Mouse (Mus musculus): Measurements from ENCODE around the gene Olfr867. TPM values are rescaled to one million over a fixed set of nuclear protein-coding genes. Genes with fewer than 3 reads are reported as not detected.

The Olfr867 gene
- not detected in 2 replicates for polyA plus RNA-seq (2016; fragmentation: Nextera tagmentation; extraction: Ambion mirVana)

DNA sequence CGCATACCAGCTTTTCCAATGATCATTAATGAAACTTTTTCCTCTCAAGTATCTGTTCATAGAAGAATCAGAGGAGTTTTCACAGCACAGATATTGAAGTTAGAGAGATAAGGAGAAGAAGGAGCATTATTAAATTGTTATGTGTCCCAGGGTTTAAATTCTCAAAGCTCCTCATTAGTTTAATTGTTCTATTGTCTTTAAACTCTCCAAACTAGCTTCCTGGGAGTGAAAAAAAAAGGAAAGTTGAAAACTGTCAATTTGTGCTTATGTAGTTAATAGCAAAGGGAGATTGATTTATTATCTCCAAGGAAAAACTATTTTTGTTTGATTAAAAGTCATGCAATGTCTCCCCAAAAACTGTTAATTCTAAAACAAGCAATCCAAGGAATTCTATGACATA is at the start of gene Olfr867:
Gene Olfr867 (minus strand): TSS at position 101 of the 400 bp plus-strand sequence.
- no peaks in the 10 kb centered on the region for H3K4me1 ChIP-seq
- H3K27ac ChIP-seq, result no peak within 1 kb of the TSS
- H3K27me3 ChIP-seq (replicated peaks), result no peaks in the 10 kb centered on the region
- H3K4me3 ChIP-seq, result no peak within 1 kb of the TSS
- H3K9ac ChIP-seq, result no peak within 1 kb of the TSS
- ATAC-seq (ENCODE audit: low FRiP score, low read depth), result no peak
- H3K9me3 ChIP-seq, result peaks cover 10% of the 10 kb centered on the region
- no peak within 1 kb of the TSS for H3K4me2 ChIP-seq (replicated peaks)
- 82% methylated on average over 1 of the region's 1 CpGs for WGBS
- no peaks in the 10 kb centered on the region for H3K36me3 ChIP-seq

GRCm38 (mm10) chr9:20098326-20098725 is 41.0 kb upstream of the Olfr867 start, which contains the start of gene Olfr868:
Olfr868 (plus strand) TSS chr9:20098626.
- WGBS, result 50% methylated on average over 2 of the region's 2 CpGs
- Histone ChIP-seq H3K4me1 (no peaks in the 10 kb centered on the region), H3K9me3 (peaks cover 8% of the 10 kb centered on the region; the same call in 1 of the 2 replicates), H3K36me3 (no peaks in the 10 kb centered on the region), H3K4me2 (replicated peaks) (no peak within 1 kb of the TSS), H3K9ac (no peak within 1 kb of the TSS), H3K27ac (no peak within 1 kb of the TSS), H3K4me3 (no peak within 1 kb of the TSS), H3K27me3 (replicated peaks) (no peaks in the 10 kb centered on the region)
- ATAC-seq (ENCODE audit: low FRiP score, low read depth), result no peak

DNA sequence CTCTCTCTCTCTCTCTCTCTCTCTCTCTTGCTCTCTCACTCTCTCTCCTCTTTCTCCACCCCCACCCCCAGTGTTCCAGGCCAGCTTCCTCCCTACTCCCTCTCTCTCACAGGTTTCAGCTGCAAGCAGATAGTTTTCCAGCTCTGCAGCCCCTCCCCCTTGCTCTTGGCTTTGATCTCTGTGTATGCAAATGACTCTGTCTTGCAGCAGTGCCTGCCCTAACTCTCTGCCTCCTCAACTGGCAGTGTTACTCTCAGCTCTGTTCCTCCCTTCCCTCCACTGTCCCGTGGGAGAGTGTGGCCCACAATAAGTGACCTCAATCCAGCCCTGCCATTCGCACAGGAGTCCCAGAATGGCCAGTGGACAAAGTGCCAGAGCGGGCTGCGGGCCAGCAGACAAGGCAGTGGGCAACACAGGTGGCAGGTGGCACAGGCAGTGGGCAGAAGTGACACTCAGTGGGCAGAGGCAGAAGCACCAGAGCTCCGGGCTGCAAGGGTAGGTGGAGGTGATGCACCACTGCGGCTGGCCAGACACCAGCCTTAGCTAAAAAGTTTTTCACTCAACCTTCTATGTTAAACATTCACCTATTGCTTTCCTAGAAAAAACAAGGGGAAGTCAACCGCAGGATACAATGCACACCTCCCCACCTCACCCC is 16.3 kb upstream of the Olfr867 start:
- WGBS, result 66% methylated on average over 7 of the region's 7 CpGs
- no peak overlapping the region for H3K27ac ChIP-seq
- H3K4me3 ChIP-seq, result no peak overlapping the region
- no peaks in the 10 kb centered on the region for H3K4me1 ChIP-seq
- no peak overlapping the region for H3K4me2 ChIP-seq (replicated peaks)
- no peaks in the 10 kb centered on the region for H3K27me3 ChIP-seq (replicated peaks)
- no peak overlapping the region for H3K9ac ChIP-seq
- H3K36me3 ChIP-seq, result no peaks in the 10 kb centered on the region
- peaks cover 36% of the 10 kb centered on the region for H3K9me3 ChIP-seq
- no peak for ATAC-seq (ENCODE audit: low FRiP score, low read depth)

DNA sequence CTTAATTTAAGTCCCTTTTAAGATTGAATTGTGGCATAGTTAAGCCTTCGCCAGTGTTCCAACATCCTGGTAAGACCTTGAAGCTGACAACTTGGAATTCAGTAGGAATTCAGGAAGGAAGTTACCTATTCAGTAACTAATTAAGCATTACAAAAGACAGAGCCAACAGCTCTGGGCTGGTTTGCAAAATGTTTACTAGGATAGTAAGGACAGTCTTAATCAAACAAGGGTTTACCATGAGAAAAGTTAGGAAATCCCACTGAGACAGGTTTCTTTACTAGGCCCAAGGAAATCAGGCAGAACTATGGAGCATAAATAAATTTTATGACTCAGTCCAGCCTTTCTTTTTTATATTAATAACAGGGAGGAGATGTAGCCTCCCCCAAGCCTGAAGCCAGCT is 13.9 kb upstream of the Olfr867 start:
- H3K9me3 ChIP-seq, result peaks cover 28% of the 10 kb centered on the region
- no peak overlapping the region for H3K4me3 ChIP-seq
- no peaks in the 10 kb centered on the region for H3K36me3 ChIP-seq
- 98% methylated on average over 1 of the region's 1 CpGs for WGBS
- no peaks in the 10 kb centered on the region for H3K4me1 ChIP-seq
- no peaks in the 10 kb centered on the region for H3K27me3 ChIP-seq (replicated peaks)
- H3K27ac ChIP-seq, result no peak overlapping the region
- ATAC-seq (ENCODE audit: low FRiP score, low read depth), result no peak
- H3K9ac ChIP-seq, result no peak overlapping the region
- H3K4me2 ChIP-seq (replicated peaks), result no peak overlapping the region

- no peak for ATAC-seq (ENCODE audit: low FRiP score, low read depth)
- H3K4me3 ChIP-seq, result no peak overlapping the region
- H3K4me2 ChIP-seq (replicated peaks), result no peak overlapping the region
- H3K9ac ChIP-seq, result no peak overlapping the region
- no peak overlapping the region for H3K27ac ChIP-seq
- 77% methylated on average over 3 of the region's 3 CpGs for WGBS
- H3K4me1 ChIP-seq, result no peaks in the 10 kb centered on the region
- H3K27me3 ChIP-seq (replicated peaks), result no peaks in the 10 kb centered on the region
- H3K9me3 ChIP-seq, result peaks cover 23% of the 10 kb centered on the region
- no peaks in the 10 kb centered on the region for H3K36me3 ChIP-seq
These were observed 12.9 kb upstream of the Olfr867 start for GRCm38 (mm10) chr9:20070236-20070635.

GRCm38 (mm10) chr9:20047964-20048363 is 9.4 kb downstream of the Olfr867 start:
- no peak for ATAC-seq (ENCODE audit: low FRiP score, low read depth)
- Histone ChIP-seq H3K36me3 (no peaks in the 10 kb centered on the region), H3K4me1 (no peaks in the 10 kb centered on the region), H3K4me3 (no peak overlapping the region), H3K9ac (no peak overlapping the region), H3K9me3 (peaks cover 15% of the 10 kb centered on the region), H3K4me2 (replicated peaks) (no peak overlapping the region), H3K27me3 (replicated peaks) (no peaks in the 10 kb centered on the region), H3K27ac (no peak overlapping the region)
- WGBS, result 69% methylated on average over 3 of the region's 3 CpGs

GRCm38 (mm10) chr9:20027935-20028334 is 29.4 kb downstream of the Olfr867 start, which contains the start of gene Olfr866:
Olfr866 (minus strand) TSS chr9:20028035.
- no peaks in the 10 kb centered on the region for H3K4me1 ChIP-seq
- H3K4me3 ChIP-seq, result no peak within 1 kb of the TSS
- H3K36me3 ChIP-seq, result no peaks in the 10 kb centered on the region
- H3K9me3 ChIP-seq, result peaks cover 3% of the 10 kb centered on the region; the same call in 1 of the 2 replicates
- 84% methylated on average over 2 of the region's 2 CpGs for WGBS
- no peak within 1 kb of the TSS for H3K9ac ChIP-seq
- ATAC-seq (ENCODE audit: low FRiP score, low read depth), result no peak
- no peak within 1 kb of the TSS for H3K4me2 ChIP-seq (replicated peaks)
- H3K27ac ChIP-seq, result no peak within 1 kb of the TSS
- no peaks in the 10 kb centered on the region for H3K27me3 ChIP-seq (replicated peaks)

Small RNA genes within 50 kb of the gene (microRNA-seq; reads per million reads assigned to microRNA genes)
- gene Gm26231 (not detected), gene Gm44395 (not detected)

Other genes with a start within 250 kb of the Olfr867 start
- gene Olfr860, start 207.8 kb downstream of the Olfr867 start, polyA plus RNA-seq (2016; fragmentation: Nextera tagmentation; extraction: Ambion mirVana), result not detected in 2 replicates
- not detected in 2 replicates for gene Olfr862, start 169.6 kb downstream of the Olfr867 start, polyA plus RNA-seq (2016; fragmentation: Nextera tagmentation; extraction: Ambion mirVana)
- gene Olfr77, start 140.7 kb downstream of the Olfr867 start, polyA plus RNA-seq (2016; fragmentation: Nextera tagmentation; extraction: Ambion mirVana), result 0.16 and 0.27 TPM in 2 replicates
- gene Olfr866, start 29.5 kb downstream of the Olfr867 start, polyA plus RNA-seq (2016; fragmentation: Nextera tagmentation; extraction: Ambion mirVana), result not detected in 2 replicates
- gene Olfr868, start 41.1 kb upstream of the Olfr867 start, polyA plus RNA-seq (2016; fragmentation: Nextera tagmentation; extraction: Ambion mirVana), result not detected in 2 replicates
- not detected in 2 replicates for gene Olfr869, start 71.4 kb upstream of the Olfr867 start, polyA plus RNA-seq (2016; fragmentation: Nextera tagmentation; extraction: Ambion mirVana)
- gene Olfr870, start 116.5 kb upstream of the Olfr867 start, polyA plus RNA-seq (2016; fragmentation: Nextera tagmentation; extraction: Ambion mirVana), result not detected in 2 replicates
- gene Olfr871, start 154.6 kb upstream of the Olfr867 start, polyA plus RNA-seq (2016; fragmentation: Nextera tagmentation; extraction: Ambion mirVana), result not detected in 2 replicates
- gene Olfr872, start 179.6 kb upstream of the Olfr867 start, polyA plus RNA-seq (2016; fragmentation: Nextera tagmentation; extraction: Ambion mirVana), result not detected in 2 replicates
- not detected in 2 replicates for gene Olfr39, start 224.8 kb upstream of the Olfr867 start, polyA plus RNA-seq (2016; fragmentation: Nextera tagmentation; extraction: Ambion mirVana)
- not detected in 2 replicates for gene Olfr873, start 241.0 kb upstream of the Olfr867 start, polyA plus RNA-seq (2016; fragmentation: Nextera tagmentation; extraction: Ambion mirVana)